Mouse (Mus musculus): ENCODE measurements around the gene Rasgef1c. TPM values are rescaled to one million over a fixed set of nuclear protein-coding genes. Genes with fewer than 3 reads are reported as not detected.

The Rasgef1c gene
- polyA plus RNA-seq, 1 experiment from 2014 or later, result 0.05 TPM

GRCm38 (mm10) chr11:49945726-49946125, 44.1 kb downstream of the Rasgef1c start:
- H3K9me3 ChIP-seq (replicated peaks), result no peaks in the 10 kb centered on the region
- WGBS, result 89% methylated on average over 4 of the region's 4 CpGs
- no peak overlapping the region for H3K4me2 ChIP-seq
- no peak for ATAC-seq (replicated peaks; ENCODE audit: insufficient number of reproducible peaks, insufficient read depth, low FRiP score, low read depth)
- H3K36me3 ChIP-seq, result no peaks in the 10 kb centered on the region
- H3K4me3 ChIP-seq, result no peak overlapping the region
- no peaks in the 10 kb centered on the region for H3K4me1 ChIP-seq (replicated peaks)
- H3K27ac ChIP-seq, result no peak overlapping the region
- H3K9ac ChIP-seq, result no peak overlapping the region
- H3K27me3 ChIP-seq, result no peaks in the 10 kb centered on the region

GRCm38 (mm10) chr11:49949839-49950238, 48.2 kb downstream of the Rasgef1c start:
- 43% methylated on average over 5 of the region's 5 CpGs for WGBS
- no peak for ATAC-seq (replicated peaks; ENCODE audit: insufficient number of reproducible peaks, insufficient read depth, low FRiP score, low read depth)
- H3K27ac ChIP-seq, result no peak overlapping the region
- 0 out of 2 replicates have a peak, but pooled peaks cover 5% of the 10 kb centered on the region for H3K27me3 ChIP-seq
- H3K36me3 ChIP-seq, result no peaks in the 10 kb centered on the region
- H3K4me3 ChIP-seq, result no peak overlapping the region
- no peaks in the 10 kb centered on the region for H3K9me3 ChIP-seq (replicated peaks)
- H3K4me1 ChIP-seq (replicated peaks), result no peaks in the 10 kb centered on the region
- H3K9ac ChIP-seq, result no peak overlapping the region
- H3K4me2 ChIP-seq, result no peak overlapping the region

- ATAC-seq (replicated peaks; ENCODE audit: insufficient number of reproducible peaks, insufficient read depth, low FRiP score, low read depth), result no peak
- Histone ChIP-seq H3K27me3 (peaks cover 32% of the 10 kb centered on the region), H3K4me3 (no peak overlapping the region), H3K27ac (no peak overlapping the region), H3K9ac (no peak overlapping the region), H3K4me2 (no peak overlapping the region), H3K9me3 (replicated peaks) (no peaks in the 10 kb centered on the region), H3K36me3 (no peaks in the 10 kb centered on the region), H3K4me1 (replicated peaks) (no peaks in the 10 kb centered on the region)
- WGBS, result 94% methylated on average over 6 of the region's 6 CpGs
These were observed 52.0 kb downstream of the Rasgef1c start for GRCm38 (mm10) chr11:49953616-49954015.

GRCm38 (mm10) chr11:49955577-49956261, 54.1 kb downstream of the Rasgef1c start:
- peaks cover 42% of the 10 kb centered on the region for H3K27me3 ChIP-seq
- WGBS, result 22% methylated on average over 8 of the region's 8 CpGs

GRCm38 (mm10) chr11:49958017-49958416, 56.4 kb downstream of the Rasgef1c start:
- H3K4me2 ChIP-seq, result no peak overlapping the region
- ATAC-seq (replicated peaks; ENCODE audit: insufficient number of reproducible peaks, insufficient read depth, low FRiP score, low read depth), result no peak
- H3K27ac ChIP-seq, result no peak overlapping the region
- no peak overlapping the region for H3K4me3 ChIP-seq
- no peaks in the 10 kb centered on the region for H3K9me3 ChIP-seq (replicated peaks)
- H3K4me1 ChIP-seq (replicated peaks), result peaks cover 2% of the 10 kb centered on the region; the same call in 1 of the 2 replicates
- no peak overlapping the region for H3K9ac ChIP-seq
- peaks cover 48% of the 10 kb centered on the region for H3K27me3 ChIP-seq
- WGBS, result 78% methylated on average over 10 of the region's 10 CpGs
- H3K36me3 ChIP-seq, result no peaks in the 10 kb centered on the region

More at GRCm38 (mm10) chr11:49955577-49956261, 54.1 kb downstream of the Rasgef1c start:
- H3K27ac ChIP-seq, result no peak overlapping the region
- H3K9ac ChIP-seq, result no peak overlapping the region
- ATAC-seq (replicated peaks; ENCODE audit: insufficient number of reproducible peaks, insufficient read depth, low FRiP score, low read depth), result 0 out of 2 replicates have a peak, but pooled peaks have one; percentile 23
- H3K36me3 ChIP-seq, result no peaks in the 10 kb centered on the region
- H3K9me3 ChIP-seq (replicated peaks), result no peaks in the 10 kb centered on the region
- H3K4me1 ChIP-seq (replicated peaks), result no peaks in the 10 kb centered on the region
- no peak overlapping the region for H3K4me3 ChIP-seq
- no peak overlapping the region for H3K4me2 ChIP-seq

- Histone ChIP-seq H3K27ac (no peak overlapping the region), H3K4me2 (no peak overlapping the region), H3K27me3 (peaks cover 34% of the 10 kb centered on the region), H3K4me1 (replicated peaks) (peaks cover 6% of the 10 kb centered on the region; the same call in 1 of the 2 replicates), H3K36me3 (no peaks in the 10 kb centered on the region), H3K9me3 (replicated peaks) (no peaks in the 10 kb centered on the region), H3K4me3 (no peak overlapping the region), H3K9ac (no peak overlapping the region)
- WGBS, result 34% methylated on average over 10 of the region's 10 CpGs
- ATAC-seq (replicated peaks; ENCODE audit: insufficient number of reproducible peaks, insufficient read depth, low FRiP score, low read depth), result no peak
These were observed 59.6 kb downstream of the Rasgef1c start for GRCm38 (mm10) chr11:49961098-49961740.

- Histone ChIP-seq H3K4me1 (replicated peaks) (peaks cover 6% of the 10 kb centered on the region; the same call in 1 of the 2 replicates), H3K4me3 (no peak overlapping the region), H3K9ac (no peak overlapping the region), H3K36me3 (no peaks in the 10 kb centered on the region), H3K9me3 (replicated peaks) (no peaks in the 10 kb centered on the region), H3K4me2 (no peak overlapping the region), H3K27ac (no peak overlapping the region), H3K27me3 (peaks cover 9% of the 10 kb centered on the region)
- WGBS, result 63% methylated on average over 3 of the region's 3 CpGs
- no peak for ATAC-seq (replicated peaks; ENCODE audit: insufficient number of reproducible peaks, insufficient read depth, low FRiP score, low read depth)
These were observed 63.7 kb downstream of the Rasgef1c start for GRCm38 (mm10) chr11:49965320-49965719.

- 88% methylated on average over 2 of the region's 2 CpGs for WGBS
These were observed 68.1 kb downstream of the Rasgef1c start for GRCm38 (mm10) chr11:49969692-49970091.

GRCm38 (mm10) chr11:49973657-49974340, 72.2 kb downstream of the Rasgef1c start:
- H3K27me3 ChIP-seq, result no peaks in the 10 kb centered on the region
- no peak overlapping the region for H3K4me2 ChIP-seq
- H3K36me3 ChIP-seq, result no peaks in the 10 kb centered on the region
- no peak overlapping the region for H3K4me3 ChIP-seq
- no peaks in the 10 kb centered on the region for H3K9me3 ChIP-seq (replicated peaks)
- H3K27ac ChIP-seq, result no peak overlapping the region
- H3K9ac ChIP-seq, result no peak overlapping the region
- ATAC-seq (replicated peaks; ENCODE audit: insufficient number of reproducible peaks, insufficient read depth, low FRiP score, low read depth), result no peak
- WGBS, result 73% methylated on average over 10 of the region's 10 CpGs
- no peaks in the 10 kb centered on the region for H3K4me1 ChIP-seq (replicated peaks)

More at GRCm38 (mm10) chr11:49969692-49970091, 68.1 kb downstream of the Rasgef1c start:
- ATAC-seq (replicated peaks; ENCODE audit: insufficient number of reproducible peaks, insufficient read depth, low FRiP score, low read depth), result no peak
- H3K9ac ChIP-seq, result no peak overlapping the region
- H3K4me3 ChIP-seq, result no peak overlapping the region
- no peaks in the 10 kb centered on the region for H3K9me3 ChIP-seq (replicated peaks)
- no peaks in the 10 kb centered on the region for H3K36me3 ChIP-seq
- no peak overlapping the region for H3K4me2 ChIP-seq
- H3K4me1 ChIP-seq (replicated peaks), result no peaks in the 10 kb centered on the region
- H3K27ac ChIP-seq, result no peak overlapping the region
- no peaks in the 10 kb centered on the region for H3K27me3 ChIP-seq

- 61% methylated on average over 1 of the region's 1 CpGs for WGBS
These were observed 73.0 kb downstream of the Rasgef1c start for GRCm38 (mm10) chr11:49974675-49975074.

GRCm38 (mm10) chr11:49977963-49978568, 76.4 kb downstream of the Rasgef1c start:
- Histone ChIP-seq H3K9ac (no peak overlapping the region), H3K36me3 (no peaks in the 10 kb centered on the region), H3K27me3 (no peaks in the 10 kb centered on the region), H3K9me3 (replicated peaks) (no peaks in the 10 kb centered on the region), H3K27ac (no peak overlapping the region), H3K4me3 (no peak overlapping the region), H3K4me2 (no peak overlapping the region), H3K4me1 (replicated peaks) (peaks cover 12% of the 10 kb centered on the region)
- 81% methylated on average over 10 of the region's 10 CpGs for WGBS
- ATAC-seq (replicated peaks; ENCODE audit: insufficient number of reproducible peaks, insufficient read depth, low FRiP score, low read depth), result no peak

More at GRCm38 (mm10) chr11:49974675-49975074, 73.0 kb downstream of the Rasgef1c start:
- Histone ChIP-seq H3K4me2 (no peak overlapping the region), H3K9me3 (replicated peaks) (no peaks in the 10 kb centered on the region), H3K27me3 (no peaks in the 10 kb centered on the region), H3K4me1 (replicated peaks) (no peaks in the 10 kb centered on the region), H3K27ac (no peak overlapping the region), H3K36me3 (no peaks in the 10 kb centered on the region), H3K4me3 (no peak overlapping the region), H3K9ac (no peak overlapping the region)
- ATAC-seq (replicated peaks; ENCODE audit: insufficient number of reproducible peaks, insufficient read depth, low FRiP score, low read depth), result no peak

All from heart, embryonic 15.5 days (tissue).